Mouse (Mus musculus) brain, embryonic 14.5 days (tissue): ENCODE data around the gene Spg20.

Experiments used
- CTCF ChIP-seq: fragments of 200-500 bp; IDR thresholded peaks from 2 replicates; pipeline ENCODE4 v1.5.1; 2012; ENCODE audit warnings: inconsistent platforms, mild to moderate bottlenecking, moderate library complexity, borderline replicate concordance; ENCODE audit not compliant: insufficient read depth, insufficient read length; ENCODE audit errors: extremely low read depth
- POLR2A ChIP-seq: fragments of 200-500 bp; IDR thresholded peaks from 2 replicates; pipeline ENCODE4 v1.6.1; 2012; ENCODE audit warnings: mild to moderate bottlenecking, inconsistent platforms, borderline replicate concordance; ENCODE audit not compliant: poor library complexity, insufficient read depth, insufficient read length, severe bottlenecking; ENCODE audit errors: extremely low read depth

- TF ChIP-seq POLR2A (no peak), CTCF (no peak)
These were observed 36.6 kb upstream of the Spg20 start for GRCm38 (mm10) chr3:55075294-55075648.
